Mouse (Mus musculus): ENCODE data around the gene Lcat.

- TF ChIP-seq GATA1 (IDR thresholded peaks at IDR 0.05; ENCODE audit: borderline replicate concordance, low read length) (no peak), FLI1 (IDR thresholded peaks at IDR 0.05; ENCODE audit: low read length) (no peak)
Observed at GRCm38 (mm10) chr8:105957813-105958212, 14.6 kb upstream of the Lcat start.
